Mouse (Mus musculus) small intestine, adult 2 months (tissue): ENCODE data around the gene Itpka.

Experiments
- CTCF ChIP-seq: fragments of 200-500 bp; IDR thresholded peaks from 2 replicates; pipeline ENCODE4 v1.5.1; 2012; ENCODE audit warnings: low read depth, mild to moderate bottlenecking, control low read depth, inconsistent platforms, low read length, moderate library complexity, mixed read lengths; ENCODE audit not compliant: insufficient replicate concordance, insufficient read length; ENCODE audit errors: extremely low read depth
- POLR2A ChIP-seq: fragments of 200-500 bp; IDR thresholded peaks from 2 replicates; pipeline ENCODE4 v1.6.1; 2012; ENCODE audit warnings: low read depth, mild to moderate bottlenecking, control low read depth, inconsistent platforms, low read length, moderate library complexity

DNA sequence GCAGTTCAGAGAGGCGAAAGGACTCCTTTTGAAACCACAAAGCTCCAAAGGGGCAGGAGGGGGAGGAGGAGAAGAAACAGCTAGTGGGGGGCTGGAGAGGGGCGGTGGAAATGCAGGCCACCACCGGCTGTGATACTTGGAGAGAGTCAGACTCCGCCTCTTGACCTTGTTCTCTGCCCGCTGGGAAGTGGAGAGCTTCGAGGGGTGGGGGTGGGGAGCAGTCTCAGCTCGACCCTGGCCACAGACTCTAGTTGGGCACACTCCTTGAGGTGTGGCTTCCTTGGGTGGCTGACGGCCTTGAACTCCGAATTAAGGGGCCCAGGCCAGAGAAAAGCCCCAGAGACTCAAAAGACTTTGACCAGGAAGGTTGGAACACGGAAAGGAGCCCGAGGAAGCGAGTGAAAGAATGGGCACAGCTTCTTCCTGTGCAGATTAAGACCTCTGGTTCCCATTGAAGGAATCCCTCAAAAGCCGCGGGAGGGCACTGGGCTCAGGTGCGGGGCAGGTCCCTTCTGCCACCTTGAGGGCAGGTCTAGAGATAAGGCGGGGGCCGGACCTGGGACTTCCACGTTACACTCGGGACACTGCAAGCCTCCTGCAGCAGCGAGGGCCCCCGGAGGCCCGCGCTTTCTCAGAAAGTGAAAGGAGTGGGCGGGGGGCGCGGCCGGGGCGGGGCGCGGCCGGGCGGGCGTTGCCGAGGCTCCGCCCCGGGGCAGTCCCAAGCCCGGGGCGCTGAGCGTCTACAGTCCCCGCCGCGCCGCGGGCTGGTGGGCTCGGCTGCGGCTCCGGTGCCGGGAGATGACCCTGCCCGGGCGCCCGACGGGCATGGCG lies at the start of gene Itpka:
- TF ChIP-seq CTCF (0 out of 2 replicates have a peak, but pooled peaks have one; percentile 12), POLR2A (peak; percentile 71; the same call in 1 of the 2 replicates)
